Mouse (Mus musculus) embryonic facial prominence, embryonic 13.5 days (tissue): ENCODE data around the gene H2-DMb2. TPM values are rescaled to one million over a fixed set of nuclear protein-coding genes. Genes with fewer than 3 reads are reported as not detected.

Experiments
- ATAC-seq: fragments of 200-750 bp; cut with Nextera tagmentation; 2 replicates; pipeline ENCODE4 v1.8.0; 2017; ENCODE audit warnings: low read depth; ENCODE audit not compliant: insufficient number of reproducible peaks, insufficient read depth, low FRiP score, low TSS enrichment
- H3K27ac ChIP-seq: fragments of 300-500 bp; sonication (generic); 2 replicates; pipeline ENCODE4 v1.5.1; 2015; ENCODE audit warnings: moderate library complexity, mild to moderate bottlenecking, inconsistent platforms
- H3K27me3 ChIP-seq: fragments of 300-500 bp; sonication (generic); 2 replicates; pipeline ENCODE4 v1.6.1; 2015; ENCODE audit warnings: mild to moderate bottlenecking, inconsistent platforms
- H3K36me3 ChIP-seq: fragments of 300-500 bp; sonication (generic); 2 replicates; pipeline ENCODE4 v1.6.1; 2015; ENCODE audit warnings: mild to moderate bottlenecking, inconsistent platforms
- H3K4me1 ChIP-seq: fragments of 300-500 bp; sonication (generic); 2 replicates; pipeline ENCODE4 v1.6.1; 2015; ENCODE audit warnings: inconsistent platforms
- H3K4me2 ChIP-seq: fragments of 300-500 bp; sonication (generic); 2 replicates; pipeline ENCODE4 v1.6.1; 2015; ENCODE audit warnings: moderate library complexity, mild to moderate bottlenecking, inconsistent platforms
- H3K4me3 ChIP-seq: fragments of 300-500 bp; sonication (generic); 2 replicates; pipeline ENCODE4 v1.5.1; 2015; ENCODE audit warnings: mild to moderate bottlenecking, inconsistent platforms
- H3K9ac ChIP-seq: fragments of 300-500 bp; sonication (generic); 2 replicates; pipeline ENCODE4 v1.6.1; 2015; ENCODE audit warnings: mild to moderate bottlenecking, inconsistent platforms
- H3K9me3 ChIP-seq: fragments of 300-500 bp; sonication (generic); 2 replicates; pipeline ENCODE4 v1.6.1; 2016; ENCODE audit warnings: inconsistent platforms
- WGBS: fragments of 180-500 bp; shearing (Covaris S2); methylation state at CpG from one replicate; pipeline ENCODE4 v1.1.7; 2015; ENCODE audit warnings: mixed read lengths; 5-methylcytosine and 5-hydroxymethylcytosine counted together
- polyA plus RNA-seq: library from polyadenylated mRNA; unstranded; fragments of >200 nt; fragmentation: Nextera tagmentation; extraction: Ambion mirVana; gene quantifications from 2 replicates; pipeline ENCODE4 v1.2.1, GENCODE M21; 2015

H2-DMb2 gene
- polyA plus RNA-seq, 1 experiment from 2014 or later: 1.1 TPM

- no peak overlapping the region for H3K4me3 ChIP-seq
- H3K4me2 ChIP-seq: no peak overlapping the region
- peaks cover 4% of the 10 kb centered on the region; the same call in 1 of the 2 replicates for H3K9me3 ChIP-seq
- ATAC-seq: no peak
- WGBS: 2% methylated on average over 2 of the region's 2 CpGs
- H3K36me3 ChIP-seq: no peaks in the 10 kb centered on the region
- no peak overlapping the region for H3K9ac ChIP-seq
- no peaks in the 10 kb centered on the region for H3K4me1 ChIP-seq
- no peak overlapping the region for H3K27ac ChIP-seq
- peaks cover 4% of the 10 kb centered on the region; the same call in 1 of the 2 replicates for H3K27me3 ChIP-seq
Observed at GRCm38 (mm10) chr17:34169279-34169678, 26.2 kb downstream of the H2-DMb2 start.

GRCm38 (mm10) chr17:34170487-34170876 is 27.4 kb downstream of the H2-DMb2 start:
- Histone ChIP-seq H3K27ac (no peak overlapping the region), H3K4me3 (no peak overlapping the region), H3K4me1 (no peaks in the 10 kb centered on the region), H3K27me3 (peaks cover 7% of the 10 kb centered on the region; the same call in 1 of the 2 replicates), H3K36me3 (no peaks in the 10 kb centered on the region), H3K9me3 (peaks cover 1% of the 10 kb centered on the region; the same call in 1 of the 2 replicates), H3K4me2 (no peak overlapping the region), H3K9ac (no peak overlapping the region)
- ATAC-seq: no peak
- WGBS: 23% methylated on average over 4 of the region's 4 CpGs

- H3K27me3 ChIP-seq: peaks cover 7% of the 10 kb centered on the region; the same call in 1 of the 2 replicates
- 38% methylated on average over 13 of the region's 13 CpGs for WGBS
- no peak for ATAC-seq
- H3K4me1 ChIP-seq: no peaks in the 10 kb centered on the region
- H3K27ac ChIP-seq: no peak overlapping the region
- H3K4me3 ChIP-seq: no peak overlapping the region
- no peak overlapping the region for H3K4me2 ChIP-seq
- no peak overlapping the region for H3K9ac ChIP-seq
- H3K9me3 ChIP-seq: no peaks in the 10 kb centered on the region; the same call in 1 of the 2 replicates
- no peaks in the 10 kb centered on the region for H3K36me3 ChIP-seq
Observed at GRCm38 (mm10) chr17:34170877-34171498, 27.9 kb downstream of the H2-DMb2 start.

- Histone ChIP-seq H3K9me3 (peaks cover 13% of the 10 kb centered on the region; the same call in 1 of the 2 replicates), H3K4me1 (no peaks in the 10 kb centered on the region), H3K27ac (no peak overlapping the region), H3K9ac (no peak overlapping the region), H3K27me3 (peaks cover 7% of the 10 kb centered on the region; the same call in 1 of the 2 replicates), H3K36me3 (no peaks in the 10 kb centered on the region), H3K4me3 (no peak overlapping the region), H3K4me2 (no peak overlapping the region)
- 87% methylated on average over 5 of the region's 5 CpGs for WGBS
- no peak for ATAC-seq
Observed at GRCm38 (mm10) chr17:34172528-34172927, 29.4 kb downstream of the H2-DMb2 start.

- WGBS: 65% methylated on average over 1 of the region's 1 CpGs
- no peak overlapping the region for H3K9ac ChIP-seq
- no peaks in the 10 kb centered on the region for H3K4me1 ChIP-seq
- ATAC-seq: no peak
- H3K27me3 ChIP-seq: peaks cover 7% of the 10 kb centered on the region; the same call in 1 of the 2 replicates
- H3K27ac ChIP-seq: no peak overlapping the region
- no peak overlapping the region for H3K4me3 ChIP-seq
- H3K9me3 ChIP-seq: peaks cover 14% of the 10 kb centered on the region; the same call in 1 of the 2 replicates
- H3K4me2 ChIP-seq: no peak overlapping the region
- no peaks in the 10 kb centered on the region for H3K36me3 ChIP-seq
Observed at GRCm38 (mm10) chr17:34174075-34174474, 31.0 kb downstream of the H2-DMb2 start.

GRCm38 (mm10) chr17:34177179-34177578 is 34.1 kb downstream of the H2-DMb2 start:
- ATAC-seq: no peak
- no peak overlapping the region for H3K4me3 ChIP-seq
- no peaks in the 10 kb centered on the region for H3K4me1 ChIP-seq
- H3K36me3 ChIP-seq: no peaks in the 10 kb centered on the region
- H3K4me2 ChIP-seq: no peak overlapping the region
- H3K9ac ChIP-seq: no peak overlapping the region
- WGBS: 76% methylated on average over 4 of the region's 4 CpGs
- H3K9me3 ChIP-seq: peaks cover 14% of the 10 kb centered on the region; the same call in 1 of the 2 replicates
- H3K27ac ChIP-seq: no peak overlapping the region
- peaks cover 12% of the 10 kb centered on the region for H3K27me3 ChIP-seq

GRCm38 (mm10) chr17:34179019-34179418 is 35.9 kb downstream of the H2-DMb2 start:
- Histone ChIP-seq H3K9me3 (0 out of 2 replicates have a peak, but pooled peaks cover 14% of the 10 kb centered on the region), H3K4me3 (no peak overlapping the region), H3K4me2 (no peak overlapping the region), H3K27me3 (peaks cover 22% of the 10 kb centered on the region), H3K4me1 (no peaks in the 10 kb centered on the region), H3K36me3 (no peaks in the 10 kb centered on the region), H3K27ac (no peak overlapping the region), H3K9ac (no peak overlapping the region)
- no peak for ATAC-seq
- 61% methylated on average over 6 of the region's 6 CpGs for WGBS

GRCm38 (mm10) chr17:34179913-34180859 is 37.1 kb downstream of the H2-DMb2 start:
- no peak overlapping the region for H3K27ac ChIP-seq
- no peaks in the 10 kb centered on the region for H3K4me1 ChIP-seq
- WGBS: 67% methylated on average over 13 of the region's 13 CpGs
- H3K9ac ChIP-seq: no peak overlapping the region
- H3K4me3 ChIP-seq: no peak overlapping the region
- no peak overlapping the region for H3K4me2 ChIP-seq
- no peak for ATAC-seq
- peaks cover 28% of the 10 kb centered on the region for H3K27me3 ChIP-seq
- 0 out of 2 replicates have a peak, but pooled peaks cover 14% of the 10 kb centered on the region for H3K9me3 ChIP-seq
- no peaks in the 10 kb centered on the region for H3K36me3 ChIP-seq

GRCm38 (mm10) chr17:34183564-34184219 is 40.6 kb downstream of the H2-DMb2 start:
- Histone ChIP-seq H3K4me2 (no peak overlapping the region), H3K9ac (no peak overlapping the region), H3K9me3 (no peaks in the 10 kb centered on the region), H3K4me3 (no peak overlapping the region), H3K36me3 (no peaks in the 10 kb centered on the region), H3K4me1 (peaks cover 14% of the 10 kb centered on the region), H3K27me3 (peaks cover 54% of the 10 kb centered on the region), H3K27ac (no peak overlapping the region)
- WGBS: 75% methylated on average over 15 of the region's 15 CpGs
- no peak for ATAC-seq

GRCm38 (mm10) chr17:34185526-34185925 is 42.4 kb downstream of the H2-DMb2 start:
- no peak for ATAC-seq
- Histone ChIP-seq H3K4me3 (no peak overlapping the region), H3K4me2 (no peak overlapping the region), H3K27me3 (peaks cover 72% of the 10 kb centered on the region), H3K4me1 (peaks cover 14% of the 10 kb centered on the region), H3K9ac (no peak overlapping the region), H3K27ac (no peak overlapping the region), H3K36me3 (no peaks in the 10 kb centered on the region), H3K9me3 (no peaks in the 10 kb centered on the region)
- WGBS: 85% methylated on average over 9 of the region's 9 CpGs

- Histone ChIP-seq H3K9ac (peak overlapping the region; percentile 65), H3K4me2 (peak overlapping the region; percentile 97), H3K27ac (no peak overlapping the region), H3K36me3 (no peaks in the 10 kb centered on the region), H3K4me1 (peaks cover 14% of the 10 kb centered on the region), H3K4me3 (peak overlapping the region; percentile 59), H3K27me3 (peaks cover 80% of the 10 kb centered on the region), H3K9me3 (no peaks in the 10 kb centered on the region)
- peak; percentile 11; the same call in 1 of the 2 replicates for ATAC-seq
- WGBS: 3% methylated on average over 14 of the region's 14 CpGs
Observed at GRCm38 (mm10) chr17:34186885-34187260, 43.8 kb downstream of the H2-DMb2 start.
